Mouse (Mus musculus): ENCODE results near the gene Tcte1.

The Tcte1 gene

DNA sequence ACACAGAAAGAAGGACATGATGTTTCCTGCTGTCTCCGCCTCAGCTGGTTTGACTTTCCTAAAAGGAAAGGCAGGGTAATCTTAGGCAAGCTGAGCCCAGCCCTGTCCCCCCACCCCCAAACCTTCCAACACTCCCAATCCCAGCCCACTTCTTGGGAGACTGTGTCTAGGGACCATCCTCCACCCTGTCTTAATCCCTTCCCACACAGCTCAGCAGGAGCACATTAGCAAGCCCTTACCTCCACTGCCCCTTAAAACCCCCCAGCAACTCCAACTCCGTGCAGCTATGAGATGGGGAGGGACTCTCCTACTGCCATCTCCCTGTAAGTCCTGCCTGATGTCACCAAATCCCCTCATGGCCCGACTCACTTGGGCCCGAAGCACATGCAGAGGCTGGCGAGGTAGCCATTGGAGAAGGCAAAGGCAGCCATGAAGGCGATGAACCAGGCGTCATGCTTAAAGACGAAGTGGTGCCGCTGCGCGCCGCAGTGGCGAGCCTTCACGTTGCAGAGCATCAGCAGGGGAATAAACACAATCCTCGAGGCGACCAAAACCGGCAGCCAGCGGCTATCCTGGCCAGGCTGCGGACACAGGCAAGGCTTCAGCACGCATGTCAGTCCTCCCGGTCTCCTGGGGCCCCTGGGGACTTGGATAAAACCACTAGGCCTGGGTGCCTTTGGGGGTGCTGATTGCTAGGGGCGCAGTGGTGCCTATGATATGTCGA, 62.7 kb downstream of the Tcte1 start:
- peak; percentile 17 for DNase-seq

DNA sequence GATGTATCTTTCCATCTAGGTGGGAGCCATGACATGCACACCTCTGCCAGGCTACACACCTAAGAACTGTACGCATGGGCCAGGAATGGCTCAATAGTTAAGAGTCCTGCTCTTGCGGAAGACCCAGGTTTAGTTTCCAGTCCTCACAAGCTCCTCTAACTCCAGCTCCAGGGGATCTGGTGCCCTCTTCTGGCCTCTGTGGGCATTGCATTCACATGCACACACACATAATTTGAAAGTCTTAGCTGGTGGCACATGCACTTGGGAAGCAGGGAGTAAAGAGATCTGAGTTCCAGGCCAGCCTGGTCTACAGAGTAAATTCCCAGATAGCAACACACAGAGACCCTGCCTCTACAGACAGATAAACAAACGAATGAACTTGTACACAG, 63.2 kb downstream of the Tcte1 start:
- DNase-seq: peak; percentile 34

DNA sequence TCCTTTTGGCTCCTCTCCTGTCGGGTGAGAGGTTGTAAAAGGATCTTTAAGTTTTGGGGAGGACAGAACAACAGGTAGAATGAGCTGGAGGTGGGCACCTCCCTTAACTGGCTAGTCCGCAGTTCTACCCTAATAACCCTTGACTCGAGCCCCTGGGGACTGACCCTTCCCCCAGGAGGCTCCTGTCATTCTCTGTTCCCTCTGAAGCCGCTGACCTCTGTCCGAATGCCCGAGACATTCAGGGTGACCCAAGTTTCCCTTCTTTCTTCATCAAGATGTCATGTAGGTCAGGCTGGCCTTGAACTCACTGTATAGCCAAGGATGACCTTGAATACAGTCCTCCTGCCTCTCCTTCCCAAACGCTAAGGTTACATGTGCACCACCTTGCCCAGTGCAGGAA, 65.1 kb downstream of the Tcte1 start:
- DNase-seq: peak; percentile 5

DNA sequence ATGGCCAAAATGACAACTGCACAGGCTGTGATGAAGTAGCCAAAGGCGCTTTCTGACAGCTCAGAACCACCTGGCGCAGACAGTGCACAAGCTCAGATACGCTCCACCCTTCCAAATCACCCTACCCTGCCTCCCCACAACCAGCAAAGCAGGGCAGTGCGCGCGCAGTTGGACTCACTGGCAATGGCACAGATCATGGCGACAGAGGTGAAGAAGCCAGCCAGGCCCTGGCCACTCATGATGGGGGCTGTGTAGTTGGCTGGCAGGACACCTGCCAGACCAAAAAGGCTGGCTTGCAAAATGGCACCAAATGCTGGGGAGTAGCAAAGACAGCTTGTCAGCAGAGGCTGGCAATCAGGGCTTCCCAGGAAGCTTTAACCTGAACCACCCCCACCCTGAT, 66.0 kb downstream of the Tcte1 start:
- DNase-seq: peak; percentile 49

DNA sequence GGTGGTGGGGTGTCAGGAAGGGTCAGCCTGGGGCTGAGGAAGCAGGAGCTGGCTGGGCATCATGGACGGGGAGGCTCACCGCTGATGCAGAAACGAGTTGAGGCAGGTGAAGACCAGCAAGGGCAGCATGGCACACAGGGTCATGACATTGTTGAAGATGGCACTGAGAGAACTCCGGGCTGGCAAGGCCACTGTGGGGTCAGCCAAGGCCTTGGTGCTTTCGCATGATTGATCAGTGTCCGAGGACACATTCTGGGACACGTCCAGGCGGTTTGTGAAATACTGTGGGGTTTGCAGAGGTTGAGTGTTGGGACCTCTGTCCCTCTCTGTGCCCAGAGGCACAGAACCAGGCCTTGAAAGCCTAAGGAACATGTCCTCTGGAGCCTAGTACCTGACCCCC, 66.6 kb downstream of the Tcte1 start:
- peak; percentile 19 for DNase-seq

DNA sequence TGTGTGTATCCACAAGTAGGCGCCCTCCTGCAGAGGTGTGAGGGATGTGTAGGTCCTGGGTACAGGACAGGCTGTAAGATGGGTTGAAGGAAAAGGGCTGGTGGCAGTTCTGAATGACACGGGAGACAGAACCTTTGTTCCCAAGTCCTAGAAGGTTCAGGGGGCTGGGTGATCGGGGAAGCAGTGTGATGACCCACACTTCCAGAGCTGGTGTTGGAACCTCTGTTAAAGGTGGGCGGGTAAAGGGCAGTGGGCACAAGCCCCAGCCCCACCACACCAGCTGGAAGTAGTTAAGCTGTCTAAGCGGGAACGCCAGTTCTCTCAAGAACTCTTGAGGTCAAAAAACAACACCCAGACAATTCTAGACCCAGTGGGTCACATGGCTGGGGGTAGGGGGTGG, 67.2 kb downstream of the Tcte1 start:
- peak; percentile 8 for DNase-seq

DNA sequence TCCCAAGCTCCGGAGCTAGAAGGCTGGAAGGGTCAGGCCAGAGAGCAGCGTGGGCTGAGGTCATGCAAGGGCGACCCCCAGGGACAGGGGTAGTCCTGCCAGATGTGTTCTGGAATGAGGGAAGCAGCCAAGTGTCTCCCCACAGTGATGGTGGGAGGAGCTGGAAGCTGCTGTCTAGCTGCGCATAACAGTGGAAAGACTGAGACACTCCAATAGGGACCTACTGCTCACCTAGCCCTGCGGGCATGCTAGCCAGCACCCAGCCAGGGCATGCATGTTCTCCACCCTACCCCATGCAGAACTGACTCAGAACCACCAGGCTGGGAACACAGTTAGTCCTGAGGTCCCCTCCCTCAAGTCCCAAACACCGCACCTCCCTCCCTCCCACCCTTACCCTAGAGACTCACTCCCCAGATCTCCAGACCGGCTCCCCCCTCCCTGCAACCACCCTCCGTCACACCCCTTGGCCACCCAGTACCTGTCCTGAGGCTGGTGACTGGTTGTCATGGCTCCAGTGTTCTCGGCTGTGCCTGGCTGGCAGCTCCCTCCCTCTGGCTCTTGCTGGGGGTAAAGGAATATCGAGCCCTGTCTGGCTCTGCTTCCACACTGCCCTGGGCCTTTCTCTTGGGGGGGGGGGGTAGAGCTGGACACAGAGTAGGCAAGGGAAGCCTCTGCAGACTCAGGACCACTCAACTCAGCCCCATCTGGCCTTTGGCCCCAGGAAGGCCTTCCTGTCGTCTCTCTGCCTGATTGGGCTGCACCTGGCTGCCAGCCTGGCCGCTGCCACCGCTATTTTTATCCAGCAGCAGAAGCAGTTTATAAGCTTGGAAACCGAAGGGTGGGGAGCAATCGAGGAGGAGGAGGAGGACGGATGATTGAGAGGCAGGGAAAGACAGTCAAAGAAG, 68.7 kb downstream of the Tcte1 start:
- DNase-seq: peak; percentile 46
